Comparison of ENCODE assay signal across 23 mouse cellular contexts in the genomic region with DNA sequence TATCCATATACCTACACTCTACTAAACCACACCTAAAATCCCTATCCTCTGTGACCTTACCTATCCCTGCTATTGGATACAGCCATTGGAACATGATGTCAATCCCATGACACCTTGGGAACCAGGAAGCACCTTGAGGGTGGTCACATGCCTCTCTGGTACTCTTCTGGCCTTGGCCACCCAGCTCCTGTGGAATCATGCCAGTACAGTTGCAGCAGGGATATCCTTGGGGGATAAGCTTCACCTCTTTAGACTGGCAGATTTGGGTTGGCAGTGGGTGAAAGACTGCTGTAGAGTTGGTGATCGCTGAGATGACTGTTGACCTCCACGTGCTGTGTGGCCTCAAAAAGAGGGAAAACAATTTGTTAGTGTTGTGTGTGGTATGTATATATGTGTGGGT. TPM values are rescaled to one million over a fixed set of nuclear protein-coding genes. Genes with fewer than 3 reads are reported as not detected.
A peak's percentile ranks its signal among the peaks of the same experiment; 100 is the strongest.
DNase-seq lines count a peak whose midpoint lies in the region; ATAC-seq lines count a peak whose summit lies in the region.
"Had no signal": no experiment of that assay in that cellular context is flagged by ENCODE, and none has a peak within 500 bp of the region (broad histone marks: within the 10 kb centered on the region; RNA-seq: fewer than 3 reads in every experiment).

No protein-coding gene starts in this region.

- H3K27ac ChIP-seq in forebrain, embryonic 12.5 days = no peak overlapping the region
- H3K27ac ChIP-seq: embryonic facial prominence, embryonic 10.5 days; embryonic facial prominence, embryonic 12.5 days had no signal

- DNase-seq in adrenal gland, adult (ENCODE audit: inconsistent age in 2 of 2, low spot score in 1 of 2) = peak; percentile 26 to 72
- no peak for DNase-seq in adrenal gland, postnatal 4 days (ENCODE audit: low spot score in 2 of 2)
- peak; percentile 75 for DNase-seq in heart, adult 11 months
- DNase-seq in heart, postnatal 4 days = no peak
- DNase-seq in adrenal gland, postnatal 14 days = peak; percentile 76
- DNase-seq in adrenal gland, postnatal 36 days = peak; percentile 18 to 41
- no peak for DNase-seq in testis, postnatal 10 days (ENCODE audit: low spot score)
- DNase-seq: B cell, adult 2 months; cerebellum, adult 11-12 months; cerebellum, adult 2 months; cerebellum, adult 9-10 months; cerebellum, postnatal 10 days; cerebellum, postnatal 25 days had no signal

- peaks cover 6% of the 10 kb centered on the region; the same call in 1 of the 2 replicates for H3K4me1 ChIP-seq in forebrain, embryonic 12.5 days

- no peak overlapping the region for H3K9ac ChIP-seq in forebrain, embryonic 12.5 days
- H3K9ac ChIP-seq: embryonic facial prominence, embryonic 12.5 days had no signal

- H3K36me3 ChIP-seq in forebrain, embryonic 12.5 days (replicated peaks) = no peaks in the 10 kb centered on the region
- H3K36me3 ChIP-seq: embryonic facial prominence, embryonic 10.5 days; embryonic facial prominence, embryonic 12.5 days; G1E had no signal

- no peak for ATAC-seq in forebrain, embryonic 12.5 days (ENCODE audit: low FRiP score)
- ATAC-seq: CD4-positive, CD25-positive, alpha-beta regulatory T cell, adult 4 months; forebrain, embryonic 14.5 days; forebrain, embryonic 16.5 days; Patski had no signal

- H3K27me3 ChIP-seq in forebrain, embryonic 12.5 days = no peaks in the 10 kb centered on the region
- H3K27me3 ChIP-seq: embryonic facial prominence, embryonic 12.5 days had no signal

- no peaks in the 10 kb centered on the region for H3K9me3 ChIP-seq in forebrain, embryonic 12.5 days
- H3K9me3 ChIP-seq: embryonic facial prominence, embryonic 10.5 days; embryonic facial prominence, embryonic 12.5 days; G1E had no signal

- H3K4me2 ChIP-seq in forebrain, embryonic 12.5 days = no peak overlapping the region
- H3K4me2 ChIP-seq: embryonic facial prominence, embryonic 12.5 days had no signal

- H3K4me3 ChIP-seq in forebrain, embryonic 12.5 days (replicated peaks) = no peak overlapping the region
- H3K4me3 ChIP-seq: embryonic facial prominence, embryonic 10.5 days; embryonic facial prominence, embryonic 12.5 days had no signal

- 94% methylated on average over 2 of the region's 2 CpGs for WGBS in forebrain, embryonic 12.5 days

RNA-seq across cellular contexts. Expression of a gene that starts 3.5 kb away (rescaled TPM):
- 100 to 1,000 TPM; 515 to 549 TPM for total RNA-seq in adrenal gland, postnatal 4 days (2021)
- total RNA-seq in heart, postnatal 4 days (2021) = 1 to 10 TPM; 1.1 to 1.8 TPM
- total RNA-seq in adrenal gland, postnatal 14 days (2021) = 334 and 392 TPM in 2 replicates
- total RNA-seq in adrenal gland, postnatal 36 days (2021) = 100 to 1,000 TPM; 276 to 331 TPM
- not detected in 2 replicates for polyA plus RNA-seq in forebrain, embryonic 12.5 days (2016; fragmentation: Nextera tagmentation; extraction: Ambion mirVana)
- total RNA-seq: CH12.LX had no signal
- polyA plus RNA-seq: CD4-positive, CD25-positive, alpha-beta regulatory T cell, adult 4 months; forebrain, embryonic 11.5 days; forebrain, embryonic 14.5 days; forebrain, embryonic 16.5 days; G1E; Patski had no signal

RNA-seq across cellular contexts. Expression of a gene that starts 19.2 kb away (rescaled TPM):
- 1 to 10 TPM; 4.0 to 5.0 TPM for total RNA-seq in adrenal gland, postnatal 4 days (2021)
- total RNA-seq in heart, postnatal 4 days (2021) = under 1 TPM; 0.55 to 0.65 TPM
- 2.0 and 2.1 TPM in 2 replicates for total RNA-seq in adrenal gland, postnatal 14 days (2021)
- total RNA-seq in adrenal gland, postnatal 36 days (2021) = 1 to 10 TPM; 1.1 to 1.7 TPM
- 0.27 and 0.32 TPM in 2 replicates for polyA plus RNA-seq in forebrain, embryonic 12.5 days (2016; fragmentation: Nextera tagmentation; extraction: Ambion mirVana)
- total RNA-seq: CH12.LX had no signal
- polyA plus RNA-seq: CD4-positive, CD25-positive, alpha-beta regulatory T cell, adult 4 months; G1E; Patski had no signal

Comparison
In these comparisons a context has a peak if more than half of its experiments do, and no peak if none do; other contexts are left out.
1. DNase-seq: peak in adrenal gland, adult (2 of 2), heart, adult 11 months (single experiment), adrenal gland, postnatal 14 days (single experiment) and adrenal gland, postnatal 36 days (2 of 2); none in adrenal gland, postnatal 4 days (0 of 2), heart, postnatal 4 days (single experiment) and testis, postnatal 10 days (single experiment).
2. RNA of a gene that starts 3.5 kb away (total RNA-seq): 515 to 549 TPM in adrenal gland, postnatal 4 days, 334 to 392 TPM in adrenal gland, postnatal 14 days and 276 to 331 TPM in adrenal gland, postnatal 36 days; 1.1 to 1.8 TPM in heart, postnatal 4 days; every median in the first group is over 10 times any median in the second.